ENCODE assay signal across 24 mouse cellular contexts in genomic region chr11:23676100-23676499, GRCm38 (mm10). TPM values are rescaled to one million over a fixed set of nuclear protein-coding genes. Genes with fewer than 3 reads are reported as not detected.
DNase-seq lines count a peak whose midpoint lies in the region; ATAC-seq and TF ChIP-seq lines count a peak whose summit lies in the region.
"Had no signal": no experiment of that assay in that cellular context is flagged by ENCODE, and none has a peak within 500 bp of the region (broad histone marks: within the 10 kb centered on the region; RNA-seq: fewer than 3 reads in every experiment).

No protein-coding gene starts in this region.

- no peak for TF ChIP-seq RAD21 in CH12.LX (IDR thresholded peaks at IDR 0.05; ENCODE audit: low read depth, low read length)

- dilution Hi-C loops in CH12.LX (cut with MboI; ENCODE audit: extremely low pct_ligation_motif_present, extremely low pct_unique_long_range_greater_than_20kb, low sequenced_read_pairs), result no loop called here

- H3K36me3 ChIP-seq in midbrain, embryonic 11.5 days (ENCODE audit: control insufficient read depth, insufficient read depth, low read length), result peaks cover 9% of the 10 kb centered on the region
- H3K36me3 ChIP-seq in midbrain, embryonic 15.5 days (replicated peaks), result peaks cover 37% of the 10 kb centered on the region
- H3K36me3 ChIP-seq in CH12.LX (replicated peaks in 1 of 2; ENCODE audit: control insufficient read depth in 1 of 2, insufficient read depth in 1 of 2, low read length in 1 of 2), result peaks cover 74 to 95% of the 10 kb centered on the region in 2 experiments

- no peaks in the 10 kb centered on the region for H3K9me3 ChIP-seq in midbrain, embryonic 11.5 days (ENCODE audit: control insufficient read depth, low read length)
- H3K9me3 ChIP-seq in midbrain, embryonic 15.5 days, result no peaks in the 10 kb centered on the region
- H3K9me3 ChIP-seq in CH12.LX (replicated peaks; ENCODE audit: low read length), result no peaks in the 10 kb centered on the region
- H3K9me3 ChIP-seq: embryonic facial prominence, embryonic 13.5 days; embryonic facial prominence, embryonic 15.5 days; forebrain, embryonic 10.5 days; forebrain, embryonic 12.5 days had no signal

- H3K4me1 ChIP-seq in midbrain, embryonic 11.5 days (ENCODE audit: control insufficient read depth, insufficient read depth, low read length), result no peaks in the 10 kb centered on the region
- no peaks in the 10 kb centered on the region for H3K4me1 ChIP-seq in midbrain, embryonic 15.5 days
- peaks cover 0 to under 1% of the 10 kb centered on the region in 2 experiments; a peak in 1 of 4 replicates for H3K4me1 ChIP-seq in CH12.LX (ENCODE audit: control insufficient read depth in 1 of 2, insufficient read depth in 2 of 2)
- H3K4me1 ChIP-seq: embryonic facial prominence, embryonic 13.5 days; embryonic facial prominence, embryonic 15.5 days; forebrain, embryonic 10.5 days; forebrain, embryonic 12.5 days had no signal

- no peak for TF ChIP-seq CTCF in CH12.LX (conservative IDR thresholded peaks at IDR 0.05 in 1 of 2, IDR thresholded peaks at IDR 0.05 in 1 of 2; ENCODE audit: low read depth in 2 of 2, low read length in 2 of 2)

- DNase-seq in frontal cortex, adult 2 months (ENCODE audit: extremely low spot score in 1 of 2, low spot score in 1 of 2), result no peak
- DNase-seq in midbrain, embryonic 11.5 days (ENCODE audit: low spot score, missing footprints), result peak; percentile 59
- no peak for DNase-seq in CH12.LX (ENCODE audit: extremely low read depth)
- DNase-seq: adrenal gland, adult 2 months; adrenal gland, postnatal 10 days; adrenal gland, postnatal 25 days; B cell, adult 2 months; cerebellum, adult 11 months; cerebellum, adult 18-20 months; cerebellum, adult 8-10 months; cerebellum, adult 9-11 months; cerebellum, postnatal 14 days; cerebellum, postnatal 36 days; embryo, embryonic 11 days had no signal

- no peak for TF ChIP-seq EP300 in CH12.LX (IDR thresholded peaks at IDR 0.05; ENCODE audit: low read length)

- no peak overlapping the region for H3K27ac ChIP-seq in midbrain, embryonic 11.5 days (ENCODE audit: low read depth, low read length)
- no peak overlapping the region for H3K27ac ChIP-seq in midbrain, embryonic 15.5 days
- 0 out of 2 replicates have a peak overlapping the region, but pooled peaks have one; percentile 17 for H3K27ac ChIP-seq in CH12.LX (ENCODE audit: insufficient read depth, low read depth)
- H3K27ac ChIP-seq: embryonic facial prominence, embryonic 13.5 days; embryonic facial prominence, embryonic 15.5 days; forebrain, embryonic 10.5 days; forebrain, embryonic 12.5 days had no signal

- in situ Hi-C loops in CH12.LX (cut with MboI; ENCODE audit: low pct_ligation_motif_present, low pct_unique_long_range_greater_than_20kb, low sequenced_read_pairs), result loop anchor here (25.0 kb wide), 1 partner anchor 186 kb away; no protein-coding TSS in a partner anchor

- no peak overlapping the region for H3K4me2 ChIP-seq in midbrain, embryonic 11.5 days
- H3K4me2 ChIP-seq in midbrain, embryonic 15.5 days, result no peak overlapping the region
- H3K4me2 ChIP-seq in CH12.LX (ENCODE audit: insufficient read depth, low read depth, poor library complexity, severe bottlenecking), result no peak overlapping the region
- H3K4me2 ChIP-seq: embryonic facial prominence, embryonic 13.5 days; embryonic facial prominence, embryonic 15.5 days; forebrain, embryonic 12.5 days had no signal

- H3K79me2 ChIP-seq in CH12.LX (replicated peaks; ENCODE audit: control insufficient read depth, extremely low read depth, insufficient read depth, poor library complexity, severe bottlenecking), result peaks cover 8% of the 10 kb centered on the region

- no peak overlapping the region for H3K9ac ChIP-seq in midbrain, embryonic 11.5 days (ENCODE audit: low read length)
- no peak overlapping the region for H3K9ac ChIP-seq in midbrain, embryonic 15.5 days
- H3K9ac ChIP-seq in CH12.LX (ENCODE audit: insufficient read depth, low read depth), result no peak overlapping the region
- H3K9ac ChIP-seq: embryonic facial prominence, embryonic 13.5 days; embryonic facial prominence, embryonic 15.5 days; forebrain, embryonic 12.5 days had no signal

- H3K4me3 ChIP-seq in midbrain, embryonic 11.5 days (ENCODE audit: low read depth, low read length), result no peak overlapping the region
- no peak overlapping the region for H3K4me3 ChIP-seq in midbrain, embryonic 15.5 days
- no peak overlapping the region for H3K4me3 ChIP-seq in CH12.LX (replicated peaks in 1 of 3; ENCODE audit: low read depth in 2 of 3, low read length in 2 of 3, poor library complexity in 1 of 3)
- H3K4me3 ChIP-seq: embryonic facial prominence, embryonic 13.5 days; embryonic facial prominence, embryonic 15.5 days; erythroblast, embryonic 14.5 days; forebrain, embryonic 10.5 days; forebrain, embryonic 12.5 days had no signal

- ATAC-seq in frontal cortex, adult (ENCODE audit: low TSS enrichment), result peak; percentile 62; the same call in 1 of the 2 replicates
- no peak for ATAC-seq in midbrain, embryonic 11.5 days (ENCODE audit: low FRiP score)
- no peak for ATAC-seq in midbrain, embryonic 15.5 days (replicated peaks)
- ATAC-seq: CD4-positive, CD25-positive, alpha-beta regulatory T cell, adult 4 months; forebrain, embryonic 14.5 days; forebrain, embryonic 16.5 days had no signal

- H3K27me3 ChIP-seq in midbrain, embryonic 11.5 days (ENCODE audit: control insufficient read depth, insufficient read depth, low read length), result no peaks in the 10 kb centered on the region
- no peaks in the 10 kb centered on the region for H3K27me3 ChIP-seq in midbrain, embryonic 15.5 days (replicated peaks)
- no peaks in the 10 kb centered on the region for H3K27me3 ChIP-seq in CH12.LX (replicated peaks)
- H3K27me3 ChIP-seq: embryonic facial prominence, embryonic 13.5 days; embryonic facial prominence, embryonic 15.5 days; forebrain, embryonic 12.5 days had no signal

- TF ChIP-seq POLR2A in CH12.LX (IDR thresholded peaks at IDR 0.05; ENCODE audit: low read depth, low read length), result no peak

- 94% methylated on average over 5 of the region's 5 CpGs for WGBS in midbrain, embryonic 11.5 days
- 88% methylated on average over 5 of the region's 5 CpGs for WGBS in midbrain, embryonic 15.5 days

TF ChIP-seq in CH12.LX, 34 proteins besides CTCF, POLR2A, EP300 and RAD21:
- TF ChIP-seq MAFK (IDR thresholded peaks at IDR 0.05; ENCODE audit: insufficient replicate concordance, low read length) (no peak), USF1 (IDR thresholded peaks at IDR 0.05; ENCODE audit: low read depth, low read length) (no peak), ETS1 (conservative IDR thresholded peaks at IDR 0.05; ENCODE audit: low read depth, low read length) (no peak), MEF2A (IDR thresholded peaks at IDR 0.05; ENCODE audit: borderline replicate concordance, low read depth, low read length) (no peak), KAT2A (IDR thresholded peaks at IDR 0.05; ENCODE audit: insufficient replicate concordance, low read length) (no peak), ZNF384 (IDR thresholded peaks at IDR 0.05; ENCODE audit: low read depth, low read length) (no peak)

RNA-seq across cellular contexts. Expression of gene Pex13, which starts 10.3 kb away (rescaled TPM):
- 13.4 and 15.8 TPM in 2 replicates for polyA plus RNA-seq in frontal cortex, adult 2 months (2012; rRNA removed)
- 45.0 and 49.3 TPM in 2 replicates for polyA plus RNA-seq in midbrain, embryonic 11.5 days (2014; fragmentation: Nextera tagmentation; extraction: Ambion mirVana)
- polyA plus RNA-seq in midbrain, embryonic 15.5 days (2015; fragmentation: Nextera tagmentation; extraction: Ambion mirVana), result 29.6 and 30.5 TPM in 2 replicates
- 20.4 and 22.6 TPM in 2 replicates for total RNA-seq in CH12.LX (2012; rRNA removed)
- total RNA-seq in CH12.LX (2014; rRNA removed), result 21.5 and 24.9 TPM in 2 replicates
- polyA plus RNA-seq in CH12.LX (2012; ENCODE audit: insufficient read length, low read depth), result 42.7 and 50.7 TPM in 2 replicates

RNA-seq across cellular contexts. Expression of gene Pus10, which starts 10.6 kb away (rescaled TPM):
- 10.1 and 12.5 TPM in 2 replicates for polyA plus RNA-seq in frontal cortex, adult 2 months (2012; rRNA removed)
- 19.1 and 20.7 TPM in 2 replicates for polyA plus RNA-seq in midbrain, embryonic 11.5 days (2014; fragmentation: Nextera tagmentation; extraction: Ambion mirVana)
- polyA plus RNA-seq in midbrain, embryonic 15.5 days (2015; fragmentation: Nextera tagmentation; extraction: Ambion mirVana), result 10.8 and 12.0 TPM in 2 replicates
- total RNA-seq in CH12.LX (2012; rRNA removed) (57.6 and 72.4 TPM in 2 replicates), CH12.LX (2014; rRNA removed) (113 and 138 TPM in 2 replicates)
- 92.3 and 98.1 TPM in 2 replicates for polyA plus RNA-seq in CH12.LX (2012; ENCODE audit: insufficient read length, low read depth)

RNA-seq across cellular contexts. Expression of gene 0610010F05Rik, which starts 42.7 kb away (rescaled TPM):
- 21.9 and 24.2 TPM in 2 replicates for polyA plus RNA-seq in frontal cortex, adult 2 months (2012; rRNA removed)
- polyA plus RNA-seq in midbrain, embryonic 11.5 days (2014; fragmentation: Nextera tagmentation; extraction: Ambion mirVana), result 65.3 and 72.5 TPM in 2 replicates
- 135 and 146 TPM in 2 replicates for polyA plus RNA-seq in midbrain, embryonic 15.5 days (2015; fragmentation: Nextera tagmentation; extraction: Ambion mirVana)
- 11.6 and 13.8 TPM in 2 replicates for total RNA-seq in CH12.LX (2012; rRNA removed)
- total RNA-seq in CH12.LX (2014; rRNA removed), result 18.7 and 24.0 TPM in 2 replicates
- polyA plus RNA-seq in CH12.LX (2012; ENCODE audit: insufficient read length, low read depth), result 16.4 and 18.3 TPM in 2 replicates
